Mouse (Mus musculus) MEL (cell line): ENCODE data around the gene Nfatc2ip. TPM values are rescaled to one million over a fixed set of nuclear protein-coding genes. Genes with fewer than 3 reads are reported as not detected.

Experiments
- DNase-seq: peaks from one replicate; pipeline ENCODE4 v3.0.0; 2011; ENCODE audit warnings: low read depth, low spot score
- H3K27ac ChIP-seq: 2 replicates; pipeline ENCODE4 v1.5.1; 2012; ENCODE audit warnings: low read depth, mild to moderate bottlenecking, control low read depth, low read length, moderate library complexity; ENCODE audit not compliant: control insufficient read depth
- H3K27me3 ChIP-seq, 2 experiments: fragments of 150-350 bp in 1 of 2; sonication (generic) in 1 of 2; 2 replicates each; pipeline ENCODE4 v1.6.1; 2012; ENCODE audit warnings: low read length in 2 of 2, mild to moderate bottlenecking in 2 of 2, improper control_type of control experiment in 1 of 2, moderate library complexity in 1 of 2; ENCODE audit not compliant: insufficient read depth in 2 of 2, control insufficient read depth in 1 of 2
- H3K36me3 ChIP-seq, 2 experiments: 2 replicates each; pipeline ENCODE4 v1.6.1; 2012 to 2014; ENCODE audit warnings: low read length in 2 of 2, improper control_type of control experiment in 1 of 2, inconsistent platforms in 1 of 2, mild to moderate bottlenecking in 1 of 2; ENCODE audit not compliant: insufficient read depth in 2 of 2, control insufficient read depth in 1 of 2
- H3K4me1 ChIP-seq, 2 experiments: fragments of 150-350 bp in 1 of 2; sonication (generic) in 1 of 2; 2 replicates each; pipeline ENCODE4 v1.6.1; 2012; ENCODE audit warnings: low read length in 2 of 2, improper control_type of control experiment in 1 of 2, mild to moderate bottlenecking in 1 of 2; ENCODE audit not compliant: insufficient read depth in 2 of 2, control insufficient read depth in 1 of 2
- H3K4me3 ChIP-seq, 2 experiments: fragments of 150-350 bp in 1 of 2; sonication (generic) in 1 of 2; 2 replicates each; pipeline ENCODE4 v1.5.1; 2012; ENCODE audit warnings: low read depth in 2 of 2, low read length in 2 of 2, mild to moderate bottlenecking in 2 of 2, moderate library complexity in 2 of 2, control low read depth in 1 of 2, improper control_type of control experiment in 1 of 2; ENCODE audit not compliant: control insufficient read depth in 1 of 2, insufficient read depth in 1 of 2
- H3K79me2 ChIP-seq: 2 replicates; pipeline ENCODE4 v1.6.1; 2012; ENCODE audit warnings: mild to moderate bottlenecking, low read length, moderate library complexity; ENCODE audit not compliant: control insufficient read depth, poor library complexity, insufficient read depth
- H3K9ac ChIP-seq: 2 replicates; pipeline ENCODE4 v1.6.1; 2012; ENCODE audit warnings: low read depth, mild to moderate bottlenecking, control low read depth, low read length, moderate library complexity; ENCODE audit not compliant: control insufficient read depth, poor library complexity, severe bottlenecking
- H3K9me3 ChIP-seq: fragments of 150-350 bp; sonication (generic); replicated peaks from 2 replicates; pipeline ENCODE4 v1.6.1; 2012; ENCODE audit warnings: mild to moderate bottlenecking, low read length, improper control_type of control experiment, moderate library complexity; ENCODE audit not compliant: insufficient read depth
- BHLHE40 ChIP-seq: IDR thresholded peaks from 2 replicates; pipeline ENCODE4 v1.6.1; 2012; ENCODE audit warnings: low read depth, mild to moderate bottlenecking, inconsistent platforms, low read length, improper control_type of control experiment, borderline replicate concordance
- CHD2 ChIP-seq: IDR thresholded peaks from 2 replicates; pipeline ENCODE4 v1.6.1; 2011; ENCODE audit warnings: low read length, improper control_type of control experiment
- E2F4 ChIP-seq: IDR thresholded peaks from 2 replicates; pipeline ENCODE4 v1.6.1; 2011; ENCODE audit warnings: low read depth, low read length, improper control_type of control experiment, borderline replicate concordance
- ELF1 ChIP-seq: IDR thresholded peaks from 2 replicates; pipeline ENCODE4 v1.6.1; 2014; ENCODE audit warnings: low read depth, mild to moderate bottlenecking, inconsistent platforms, low read length, improper control_type of control experiment, moderate library complexity
- EP300 ChIP-seq, 2 experiments: IDR thresholded peaks; 2 replicates each; pipeline ENCODE4 v1.6.1; 2011; ENCODE audit warnings: improper control_type of control experiment in 2 of 2, low read length in 2 of 2, low read depth in 1 of 2, mild to moderate bottlenecking in 1 of 2
- GATA1 ChIP-seq: IDR thresholded peaks from 2 replicates; pipeline ENCODE4 v1.6.1; 2011; ENCODE audit warnings: low read depth, low read length, improper control_type of control experiment
- HCFC1 ChIP-seq: IDR thresholded peaks from 2 replicates; pipeline ENCODE4 v1.6.1; 2012; ENCODE audit warnings: low read depth, mild to moderate bottlenecking, inconsistent platforms, low read length, improper control_type of control experiment, moderate library complexity
- KAT2A ChIP-seq: conservative IDR thresholded peaks from 2 replicates; pipeline ENCODE4 v1.6.1; 2012; ENCODE audit warnings: low read depth, low read length, improper control_type of control experiment, inconsistent platforms
- MAX ChIP-seq: IDR thresholded peaks from 2 replicates; pipeline ENCODE4 v1.6.1; 2011; ENCODE audit warnings: low read length, improper control_type of control experiment
- MAZ ChIP-seq: IDR thresholded peaks from 2 replicates; pipeline ENCODE4 v1.6.1; 2012; ENCODE audit warnings: low read depth, mild to moderate bottlenecking, inconsistent platforms, low read length, improper control_type of control experiment
- MEF2A ChIP-seq: IDR thresholded peaks from 2 replicates; pipeline ENCODE4 v1.6.1; 2014; ENCODE audit warnings: low read depth, mild to moderate bottlenecking, inconsistent platforms, low read length, improper control_type of control experiment; ENCODE audit not compliant: poor library complexity, insufficient replicate concordance, severe bottlenecking; ENCODE audit errors: extremely low read depth
- MYB ChIP-seq: IDR thresholded peaks from 2 replicates; pipeline ENCODE4 v1.6.1; 2011; ENCODE audit warnings: mild to moderate bottlenecking, low read depth, low read length, improper control_type of control experiment
- POLR2AphosphoS2 ChIP-seq: IDR thresholded peaks from 2 replicates; pipeline ENCODE4 v1.6.1; 2011; ENCODE audit warnings: low read length, improper control_type of control experiment
- RAD21 ChIP-seq: IDR thresholded peaks from 2 replicates; pipeline ENCODE4 v1.6.1; 2011; ENCODE audit warnings: mild to moderate bottlenecking, low read depth, low read length, improper control_type of control experiment
- RCOR1 ChIP-seq: IDR thresholded peaks from 2 replicates; pipeline ENCODE4 v1.6.1; 2012; ENCODE audit warnings: low read depth, mild to moderate bottlenecking, inconsistent platforms, low read length, improper control_type of control experiment
- SIN3A ChIP-seq: IDR thresholded peaks from 2 replicates; pipeline ENCODE4 v1.6.1; 2012; ENCODE audit warnings: low read length, improper control_type of control experiment, inconsistent platforms
- SMC3 ChIP-seq: IDR thresholded peaks from 2 replicates; pipeline ENCODE4 v1.6.1; 2011; ENCODE audit warnings: low read depth, low read length, improper control_type of control experiment
- TAL1 ChIP-seq: IDR thresholded peaks from 2 replicates; pipeline ENCODE4 v1.6.1; 2012; ENCODE audit warnings: mild to moderate bottlenecking, inconsistent platforms, low read length, moderate library complexity, mixed read lengths
- TCF12 ChIP-seq: IDR thresholded peaks from 2 replicates; pipeline ENCODE4 v1.6.1; 2014; ENCODE audit warnings: low read depth, mild to moderate bottlenecking, inconsistent platforms, low read length, improper control_type of control experiment, moderate library complexity
- UBTF ChIP-seq: IDR thresholded peaks from 2 replicates; pipeline ENCODE4 v1.6.1; 2012; ENCODE audit warnings: low read depth, mild to moderate bottlenecking, inconsistent platforms, low read length, improper control_type of control experiment, moderate library complexity, borderline replicate concordance; ENCODE audit not compliant: insufficient read depth
- USF2 ChIP-seq, 2 experiments: IDR thresholded peaks; 2 replicates each; pipeline ENCODE4 v1.6.1; 2011 to 2012; ENCODE audit warnings: improper control_type of control experiment in 2 of 2, low read length in 2 of 2, borderline replicate concordance in 1 of 2, inconsistent platforms in 1 of 2, low read depth in 1 of 2, mild to moderate bottlenecking in 1 of 2; ENCODE audit not compliant: insufficient read depth in 1 of 2
- ZC3H11A ChIP-seq: IDR thresholded peaks from 2 replicates; pipeline ENCODE4 v1.6.1; 2012; ENCODE audit warnings: low read depth, mild to moderate bottlenecking, inconsistent platforms, low read length, improper control_type of control experiment
- polyA plus RNA-seq, 2 experiments: library from polyadenylated mRNA; stranded (reverse) in 1 of 2; unstranded in 1 of 2; fragments of >175 nt in 1 of 2; fragments of >200 nt in 1 of 2; gene quantifications; 2 replicates each; pipeline versions ENCODE4 v1.2.1 to v1.2.4; 2012; ENCODE audit warnings: low replicate concordance in 2 of 2, low read depth in 1 of 2; ENCODE audit not compliant: insufficient read length in 2 of 2, insufficient read depth in 1 of 2, missing spikeins in 1 of 2
- total RNA-seq: library from RNA; depleted of rRNA; stranded (reverse); fragments of 300-350 nt; gene quantifications from 2 replicates; pipeline ENCODE4 v1.2.3, GENCODE M21; 2012

Nfatc2ip gene
- total and polyA plus RNA-seq, 3 experiments: 7.9 to 13.0 TPM; not detected in 1

GRCm38 (mm10) chr7:126417606-126418005 is 21.1 kb upstream of the Nfatc2ip start:
- Histone ChIP-seq H3K27ac (no peak overlapping the region), H3K36me3 (0 out of 4 replicates have a peak, but pooled peaks cover 0 to 3% of the 10 kb centered on the region in 2 experiments), H3K4me3 (no peak overlapping the region), H3K9ac (no peak overlapping the region), H3K9me3 (no peaks in the 10 kb centered on the region), H3K27me3 (no peaks in the 10 kb centered on the region; a peak in 1 of 4 replicates), H3K79me2 (no peaks in the 10 kb centered on the region), H3K4me1 (peaks cover 0 to 17% of the 10 kb centered on the region in 2 experiments; a peak in 2 of 4 replicates)
- TF ChIP-seq MAZ (no peak), CHD2 (no peak), RCOR1 (no peak), MEF2A (no peak), MYB (no peak), EP300 (IDR thresholded peaks at IDR 0.05; ENCODE audit: low read depth in 1 of 2, low read length in 2 of 2) (no peak), GATA1 (no peak), TCF12 (no peak), BHLHE40 (no peak), KAT2A (no peak), RAD21 (no peak), ZC3H11A (no peak), TAL1 (no peak), POLR2AphosphoS2 (no peak), MAX (no peak), UBTF (no peak), ELF1 (no peak), E2F4 (no peak)
- no peak for DNase-seq

DNA sequence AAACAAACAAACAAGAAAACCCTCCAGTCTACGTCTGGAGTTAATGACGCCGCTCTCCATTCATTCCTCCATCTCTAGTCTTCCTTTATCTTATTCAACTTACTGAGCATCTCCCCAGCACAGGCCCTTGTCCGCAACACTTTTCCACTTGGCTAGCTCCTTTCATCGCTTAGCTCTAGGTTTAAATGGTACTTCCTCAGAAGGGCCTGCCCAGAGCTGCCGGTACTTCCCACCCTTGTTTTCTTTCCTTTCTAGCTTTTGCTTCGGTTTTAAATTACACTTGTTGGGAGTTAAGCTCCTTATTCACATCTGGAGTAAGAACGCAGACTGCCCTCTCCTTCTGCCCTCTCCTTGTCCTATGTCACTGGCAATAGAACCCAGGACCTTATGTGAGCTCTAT is 20.5 kb upstream of the Nfatc2ip start:
- peak; percentile 28 for DNase-seq
- Histone ChIP-seq H3K36me3 (0 out of 4 replicates have a peak, but pooled peaks cover 0 to 3% of the 10 kb centered on the region in 2 experiments), H3K4me1 (peaks cover 0 to 17% of the 10 kb centered on the region in 2 experiments; a peak in 2 of 4 replicates), H3K4me3 (no peak overlapping the region), H3K27ac (no peak overlapping the region)
- no peak for TF ChIP-seq HCFC1
- no peak for TF ChIP-seq USF2 (IDR thresholded peaks at IDR 0.05; ENCODE audit: borderline replicate concordance in 1 of 2, insufficient read depth in 1 of 2, low read depth in 1 of 2, low read length in 2 of 2)
- no peak for TF ChIP-seq SIN3A
- no peak for TF ChIP-seq TCF12
- no peak for TF ChIP-seq EP300 (IDR thresholded peaks at IDR 0.05; ENCODE audit: low read depth in 1 of 2, low read length in 2 of 2)
- no peak for TF ChIP-seq SMC3
- TF ChIP-seq, all 39 proteins: peak for 0
- Histone ChIP-seq H3K9me3 (no peaks in the 10 kb centered on the region), H3K79me2 (no peaks in the 10 kb centered on the region), H3K9ac (no peak overlapping the region), H3K27me3 (peaks cover 0 to under 1% of the 10 kb centered on the region in 2 experiments; a peak in 3 of 4 replicates)
